Mouse (Mus musculus): ENCODE measurements around the gene Bmpr2.

Bmpr2 gene

DNA sequence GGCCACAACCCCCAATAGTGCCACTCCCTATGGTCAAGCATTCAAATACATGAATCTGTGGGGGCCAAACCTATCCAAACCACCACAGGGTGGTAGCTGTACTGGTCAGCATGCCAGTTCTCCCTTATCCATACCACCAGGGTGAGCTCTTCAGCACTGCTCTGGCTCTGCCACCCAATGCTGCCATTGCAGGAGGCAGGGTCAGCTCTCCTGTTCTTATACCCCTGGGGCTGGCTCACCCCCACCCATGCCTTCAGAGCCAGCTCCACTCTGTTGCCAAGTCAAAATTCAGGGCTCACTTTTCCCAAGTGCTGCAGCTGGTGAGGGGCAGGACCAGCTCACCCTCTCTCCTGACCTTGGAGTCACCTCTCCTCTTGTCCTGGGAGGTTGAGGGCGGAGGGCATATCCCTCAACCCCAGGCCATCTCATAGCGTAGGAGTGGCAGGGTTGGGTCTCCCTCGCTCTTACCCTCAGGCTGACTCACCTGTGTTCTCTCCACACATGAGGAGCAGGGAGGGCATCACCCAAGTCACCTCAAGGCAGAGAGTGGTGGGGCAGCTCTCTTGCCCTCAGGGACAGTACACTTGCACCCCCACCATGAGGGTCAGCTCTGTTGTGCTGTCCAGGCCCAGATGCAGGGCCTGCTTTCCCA is 162.9 kb downstream of the Bmpr2 start:
- no peak for DNase-seq (ENCODE audit: low spot score in 2 of 2)

DNA sequence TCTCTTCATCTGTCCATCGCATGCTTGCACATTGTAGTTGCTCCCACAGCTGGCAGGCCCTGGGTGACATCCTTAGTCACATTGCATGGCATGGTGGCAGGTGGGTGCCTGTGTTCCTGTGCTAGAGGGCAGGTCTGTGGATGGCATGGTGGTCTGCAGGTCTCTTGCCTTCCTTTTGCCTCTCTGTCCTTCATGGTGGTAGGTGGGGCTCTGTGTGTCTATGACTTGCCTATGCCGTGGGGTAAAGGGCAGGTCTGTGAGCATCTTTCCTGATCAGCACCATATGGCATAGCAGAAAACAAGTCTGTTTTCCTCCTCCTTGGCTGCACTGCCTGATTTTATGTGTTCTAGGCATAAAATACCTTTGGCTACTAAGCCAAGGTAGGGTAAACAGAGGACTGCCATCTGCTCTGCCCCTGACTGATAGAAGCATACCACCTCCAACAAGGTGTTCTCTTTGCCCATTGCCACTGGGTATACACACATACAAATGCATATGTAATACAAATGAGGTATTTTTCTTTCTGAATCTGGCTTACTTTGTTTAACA is 164.0 kb downstream of the Bmpr2 start:
- DNase-seq (ENCODE audit: low spot score in 2 of 2): no peak
